Mouse (Mus musculus) liver, embryonic 14.5 days (tissue): Measurements from ENCODE around the gene Psmd14.

ENCODE experiments used
- CTCF ChIP-seq: IDR thresholded peaks from 2 replicates; pipeline ENCODE4 v1.5.1; 2016; ENCODE audit warnings: antibody characterized with exemption, low read depth, control low read depth
- EP300 ChIP-seq: IDR thresholded peaks from 2 replicates; pipeline ENCODE4 v1.6.1; 2016; ENCODE audit warnings: antibody characterized with exemption, low read depth

GRCm38 (mm10) chr2:61813521-61813920 lies 102.0 kb downstream of the Psmd14 start:
- TF ChIP-seq EP300 (no peak), CTCF (no peak)
